Mouse (Mus musculus): ENCODE data around the gene Ehd2.

DNA sequence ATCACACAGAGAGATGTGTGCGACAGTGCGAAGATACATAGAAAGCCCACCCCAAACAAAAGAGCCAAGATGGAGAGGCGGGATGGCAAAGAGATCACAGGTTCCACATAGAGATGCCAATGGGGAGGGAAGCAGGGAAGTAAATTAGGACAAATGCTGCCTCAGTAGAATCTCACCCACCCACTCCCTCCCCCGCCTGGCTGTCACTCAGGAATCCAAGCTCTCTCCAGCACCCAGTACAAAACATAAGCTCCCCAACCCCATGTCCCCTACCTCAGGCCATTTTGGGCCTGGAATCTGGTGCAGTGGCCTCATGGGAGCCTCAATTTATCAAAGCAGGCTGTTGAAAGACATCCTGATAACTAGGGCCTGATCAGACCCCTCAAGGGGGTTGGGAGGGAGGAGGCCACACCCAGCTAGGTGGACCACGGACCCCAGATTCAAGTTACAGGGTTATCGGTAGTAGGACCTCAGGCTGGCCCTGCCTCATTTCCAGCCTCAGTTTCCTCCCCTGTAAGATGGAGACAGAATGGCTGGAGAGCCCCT is 46.6 kb downstream of the Ehd2 start:
- TF ChIP-seq CTCF (IDR thresholded peaks at IDR 0.05; ENCODE audit: insufficient read depth, low read length) (no peak), POLR2A (IDR thresholded peaks at IDR 0.05; ENCODE audit: borderline replicate concordance, extremely low read depth, low read depth, low read length) (no peak)
